In the genomic region with DNA sequence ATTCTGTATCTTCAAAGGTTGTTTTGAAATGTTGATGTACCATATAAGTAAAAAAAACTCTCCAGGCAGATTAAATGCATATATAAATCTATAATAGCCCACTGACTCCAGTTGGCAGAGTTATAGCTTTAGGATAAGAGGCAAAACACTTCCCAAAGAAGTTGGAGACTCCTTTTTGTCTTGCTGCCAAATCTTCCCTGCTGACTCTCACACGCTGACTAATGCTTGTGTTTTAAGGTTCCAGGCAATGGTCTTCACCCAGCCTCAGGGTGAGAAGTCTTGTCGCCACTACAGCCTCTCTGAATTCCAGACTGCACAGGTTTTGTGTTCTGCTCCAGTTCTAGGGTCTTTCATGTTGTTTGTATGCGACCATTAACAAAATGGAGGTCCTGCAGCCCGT, we compare ENCODE assay signal across 33 mouse cellular contexts.
DNase-seq lines count a peak whose midpoint lies in the region; ATAC-seq and TF ChIP-seq lines count a peak whose summit lies in the region.
"Had no signal": no experiment of that assay in that cellular context is flagged by ENCODE, and none has a peak within 500 bp of the region (broad histone marks: within the 10 kb centered on the region; RNA-seq: fewer than 3 reads in every experiment).

No protein-coding gene starts in this region.

- H3K27me3 ChIP-seq in forebrain, postnatal 0 days (ENCODE audit: insufficient read depth, low read length): no peaks in the 10 kb centered on the region
- no peaks in the 10 kb centered on the region for H3K27me3 ChIP-seq in forebrain, embryonic 15.5 days
- no peaks in the 10 kb centered on the region for H3K27me3 ChIP-seq in lung, embryonic 16.5 days (ENCODE audit: control insufficient read depth, insufficient read depth, low read depth, low read length)
- H3K27me3 ChIP-seq: embryonic facial prominence, embryonic 15.5 days; hindbrain, embryonic 12.5 days; intestine, embryonic 15.5 days; midbrain, embryonic 15.5 days; stomach, embryonic 15.5 days had no signal

- H3K36me3 ChIP-seq in forebrain, postnatal 0 days (ENCODE audit: insufficient read depth): no peaks in the 10 kb centered on the region
- no peaks in the 10 kb centered on the region for H3K36me3 ChIP-seq in forebrain, embryonic 15.5 days
- no peaks in the 10 kb centered on the region for H3K36me3 ChIP-seq in lung, embryonic 16.5 days (ENCODE audit: control insufficient read depth, insufficient read depth, low read length)
- H3K36me3 ChIP-seq: embryonic facial prominence, embryonic 15.5 days; G1E; hindbrain, embryonic 12.5 days; intestine, embryonic 15.5 days; midbrain, embryonic 15.5 days; stomach, embryonic 15.5 days had no signal

- H3K27ac ChIP-seq in forebrain, postnatal 0 days (ENCODE audit: low read depth, low read length): no peak overlapping the region
- no peak overlapping the region for H3K27ac ChIP-seq in forebrain, embryonic 15.5 days (replicated peaks)
- H3K27ac ChIP-seq in lung, embryonic 16.5 days (ENCODE audit: low read length): peak overlapping the region; percentile 18; the same call in 1 of the 2 replicates
- H3K27ac ChIP-seq: embryonic facial prominence, embryonic 15.5 days; gastrocnemius, adult 2 months; hindbrain, embryonic 12.5 days; hindbrain, postnatal 0 days; intestine, embryonic 15.5 days; liver, embryonic 14.5 days; midbrain, embryonic 15.5 days; stomach, embryonic 15.5 days had no signal

- ATAC-seq in forebrain, postnatal 0 days: no peak
- no peak for ATAC-seq in forebrain, embryonic 15.5 days (replicated peaks)
- 0 out of 2 replicates have a peak, but pooled peaks have one; percentile 31 for ATAC-seq in lung, embryonic 16.5 days (ENCODE audit: low read depth)
- ATAC-seq: hindbrain, postnatal 0 days; intestine, embryonic 15.5 days; lung, postnatal 0 days; midbrain, embryonic 15.5 days; Patski had no signal

- H3K9ac ChIP-seq in forebrain, postnatal 0 days: no peak overlapping the region
- no peak overlapping the region for H3K9ac ChIP-seq in forebrain, embryonic 15.5 days (replicated peaks)
- no peak overlapping the region for H3K9ac ChIP-seq in lung, embryonic 16.5 days (ENCODE audit: low read length)
- H3K9ac ChIP-seq: embryonic facial prominence, embryonic 15.5 days; hindbrain, embryonic 12.5 days; intestine, embryonic 15.5 days; liver, embryonic 14.5 days; midbrain, embryonic 15.5 days; stomach, embryonic 15.5 days had no signal

- no peak overlapping the region for H3K4me3 ChIP-seq in forebrain, postnatal 0 days (ENCODE audit: low read depth, low read length)
- no peak overlapping the region for H3K4me3 ChIP-seq in forebrain, embryonic 15.5 days
- H3K4me3 ChIP-seq in lung, embryonic 16.5 days (ENCODE audit: low read length): no peak overlapping the region
- H3K4me3 ChIP-seq: embryonic facial prominence, embryonic 15.5 days; gastrocnemius, adult 2 months; hindbrain, embryonic 12.5 days; intestine, embryonic 15.5 days; midbrain, embryonic 15.5 days; stomach, embryonic 15.5 days had no signal

- no peaks in the 10 kb centered on the region for H3K9me3 ChIP-seq in forebrain, postnatal 0 days (ENCODE audit: low read length)
- H3K9me3 ChIP-seq in forebrain, embryonic 15.5 days: no peaks in the 10 kb centered on the region
- H3K9me3 ChIP-seq in lung, embryonic 16.5 days (ENCODE audit: control insufficient read depth, low read length): no peaks in the 10 kb centered on the region
- H3K9me3 ChIP-seq: embryonic facial prominence, embryonic 15.5 days; hindbrain, embryonic 12.5 days; intestine, embryonic 15.5 days; midbrain, embryonic 15.5 days; stomach, embryonic 15.5 days had no signal

- 64% methylated on average over 4 of the region's 4 CpGs for WGBS in forebrain, postnatal 0 days
- WGBS in forebrain, embryonic 15.5 days: 69% methylated on average over 4 of the region's 4 CpGs
- WGBS in lung, embryonic 16.5 days: 61% methylated on average over 4 of the region's 4 CpGs

- no peaks in the 10 kb centered on the region for H3K4me1 ChIP-seq in forebrain, postnatal 0 days (ENCODE audit: insufficient read depth)
- H3K4me1 ChIP-seq in forebrain, embryonic 15.5 days: peaks cover 5% of the 10 kb centered on the region; the same call in 1 of the 2 replicates
- no peaks in the 10 kb centered on the region for H3K4me1 ChIP-seq in lung, embryonic 16.5 days (replicated peaks; ENCODE audit: control insufficient read depth, insufficient read depth, low read length)
- H3K4me1 ChIP-seq: embryonic facial prominence, embryonic 15.5 days; hindbrain, embryonic 12.5 days; intestine, embryonic 15.5 days; midbrain, embryonic 15.5 days; stomach, embryonic 15.5 days had no signal

- no peak overlapping the region for H3K4me2 ChIP-seq in forebrain, postnatal 0 days (ENCODE audit: low read depth)
- H3K4me2 ChIP-seq in forebrain, embryonic 15.5 days (replicated peaks): no peak overlapping the region
- no peak overlapping the region for H3K4me2 ChIP-seq in lung, embryonic 16.5 days (ENCODE audit: low read depth, low read length)
- H3K4me2 ChIP-seq: embryonic facial prominence, embryonic 15.5 days; heart, embryonic 11.5 days; hindbrain, embryonic 12.5 days; intestine, embryonic 15.5 days; midbrain, embryonic 15.5 days; stomach, embryonic 15.5 days had no signal

- no peak for TF ChIP-seq CTCF in forebrain, postnatal 0 days (IDR thresholded peaks at IDR 0.05; ENCODE audit: low read depth)

- DNase-seq in forebrain, postnatal 0 days: peak; percentile 56
- no peak for DNase-seq in lung, postnatal 10 days
- peak; percentile 70 for DNase-seq in adipocyte (ENCODE audit: low spot score)
- DNase-seq in testis, postnatal 14 days (ENCODE audit: low spot score): no peak
- DNase-seq in kidney, postnatal 14 days: no peak
- DNase-seq: adrenal gland, postnatal 14 days; cerebellum, adult 18-20 months; cerebellum, postnatal 10 days; gastrocnemius, adult 2 months; gastrocnemius, postnatal 36 days; heart, adult 18-20 months; heart, postnatal 36 days; kidney, adult 2 months; kidney, postnatal 4 days; layer of hippocampus, postnatal 36 days; left cerebral cortex, postnatal 4 days; liver; right cerebral cortex, postnatal 25 days; thymus, adult 18-20 months; thymus, postnatal 36 days had no signal

Comparison
In these comparisons a context has a peak if more than half of its experiments do, and no peak if none do; other contexts are left out.
1. DNase-seq: peak in forebrain, postnatal 0 days (single experiment) and adipocyte (single experiment); none in lung, postnatal 10 days (single experiment), testis, postnatal 14 days (single experiment) and kidney, postnatal 14 days (single experiment).